Mouse (Mus musculus) right cerebral cortex, postnatal 25 days (tissue): ENCODE measurements at regions not wholly inside any gene's neighbourhood (a gene's known extent, or its start where the extent isn't known, plus 50 kb on each side); places are given as distances from the start of the nearest gene placed in this dataset.
"Not testable (repeated sequence)": the region's sequence is repeated elsewhere in the genome, so short reads cannot be mapped to it uniquely, and the experiment has no call there.

Experiments
- DNase-seq: peaks from one replicate; pipeline ENCODE4 v3.0.0; 2022

DNA sequence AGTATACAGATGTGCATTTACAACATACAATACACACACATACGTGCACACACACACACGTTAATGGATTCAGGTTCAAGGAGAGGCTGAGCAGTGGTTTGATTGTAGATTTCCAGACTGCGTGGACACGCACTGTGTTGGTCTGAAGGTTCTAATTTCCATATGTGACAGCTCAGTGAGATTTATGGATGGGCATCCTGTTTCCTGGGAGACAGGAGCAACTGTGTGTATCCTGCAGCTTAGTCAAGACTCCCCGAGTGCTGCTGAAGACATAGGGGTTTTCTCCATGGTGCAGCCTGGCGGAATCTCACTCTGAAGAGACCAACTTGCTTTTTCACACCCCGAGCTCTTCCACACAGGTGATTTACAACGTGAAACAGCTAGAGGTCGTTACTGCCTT is 119.3 kb upstream of the Foxk1 start:
- DNase-seq = no peak

DNA sequence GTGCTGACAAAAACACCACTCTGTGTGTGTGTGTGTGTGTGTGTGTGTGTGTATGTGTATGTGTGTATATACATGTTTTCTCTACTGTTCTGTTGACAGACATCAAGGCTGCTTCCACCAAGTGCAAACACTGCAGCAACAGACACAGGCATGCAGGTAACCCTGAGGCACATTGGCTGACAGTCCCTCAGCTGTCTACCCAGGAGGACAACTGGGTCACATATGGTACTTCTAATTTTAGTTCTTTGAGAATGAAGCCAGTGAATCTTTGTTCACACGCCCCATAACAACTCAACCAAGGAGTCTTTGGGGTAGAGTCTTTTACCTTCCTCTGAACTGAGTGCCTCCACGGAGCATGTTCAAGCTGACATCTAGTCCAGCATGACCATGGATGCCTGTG is 113.3 kb upstream of the Foxk1 start:
- DNase-seq = no peak

DNA sequence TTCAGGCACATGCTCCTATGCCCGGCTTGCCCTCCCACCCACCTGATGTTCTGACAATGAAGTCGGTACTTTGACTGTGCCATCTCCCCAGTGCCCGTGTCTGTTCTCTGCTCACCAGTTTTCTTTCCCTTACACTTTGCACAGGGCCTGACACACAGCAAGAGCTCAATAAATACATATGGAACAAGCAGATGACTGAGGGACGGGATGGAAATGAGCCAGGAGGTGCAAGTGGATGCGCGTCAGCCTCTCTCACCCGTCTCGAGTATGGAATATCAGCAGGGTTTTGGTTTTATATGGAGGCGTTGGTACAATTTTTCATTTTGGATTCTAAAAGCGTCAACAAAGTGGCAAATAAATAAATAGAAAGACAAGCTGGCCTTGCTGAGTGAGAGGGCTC is 109.8 kb upstream of the Foxk1 start:
- DNase-seq = no peak

DNA sequence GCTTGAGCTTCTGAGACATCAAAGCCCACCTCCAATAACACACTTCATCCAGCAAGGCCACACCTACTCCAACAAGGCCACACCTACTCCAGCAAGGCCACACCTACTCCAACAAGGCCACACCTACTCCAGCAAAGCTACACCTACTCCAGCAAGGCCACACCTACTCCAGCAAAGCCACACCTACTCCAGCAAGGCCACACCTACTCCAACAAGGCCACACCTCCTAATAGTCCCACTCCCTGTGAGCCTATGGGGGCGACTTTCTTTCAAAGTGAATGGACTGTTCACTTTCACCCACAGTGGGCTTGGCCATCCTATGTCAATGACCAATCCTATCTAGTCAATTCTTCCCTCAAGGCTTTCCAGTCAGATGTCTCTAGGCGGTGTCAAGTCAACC is 104.9 kb upstream of the Foxk1 start:
- DNase-seq = not testable (repeated sequence)

GRCm38 (mm10) chr5:142299621-142300020 is 101.7 kb upstream of the Foxk1 start:
- DNase-seq = no peak

DNA sequence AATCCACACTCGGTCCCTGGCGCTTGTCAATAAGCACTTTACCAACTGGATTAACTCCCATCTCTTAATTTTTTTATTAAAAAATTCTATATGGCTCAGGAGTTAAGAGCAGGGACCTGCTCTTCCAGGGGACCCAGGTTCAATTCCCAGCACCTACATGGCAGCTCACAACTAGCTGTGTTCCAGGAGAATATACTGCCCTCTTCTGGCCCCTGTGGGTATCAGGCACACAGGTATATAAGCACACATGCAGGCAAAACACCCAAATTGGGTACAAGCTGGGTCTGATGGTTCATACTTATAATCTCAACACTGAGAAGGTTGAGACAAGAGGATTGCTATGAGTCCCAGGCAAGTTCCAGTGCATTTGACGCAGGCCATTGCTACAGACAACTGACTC is 92.8 kb upstream of the Foxk1 start:
- DNase-seq = no peak

GRCm38 (mm10) chr5:142313944-142314343 is 87.4 kb upstream of the Foxk1 start:
- peak; percentile 73 for DNase-seq

DNA sequence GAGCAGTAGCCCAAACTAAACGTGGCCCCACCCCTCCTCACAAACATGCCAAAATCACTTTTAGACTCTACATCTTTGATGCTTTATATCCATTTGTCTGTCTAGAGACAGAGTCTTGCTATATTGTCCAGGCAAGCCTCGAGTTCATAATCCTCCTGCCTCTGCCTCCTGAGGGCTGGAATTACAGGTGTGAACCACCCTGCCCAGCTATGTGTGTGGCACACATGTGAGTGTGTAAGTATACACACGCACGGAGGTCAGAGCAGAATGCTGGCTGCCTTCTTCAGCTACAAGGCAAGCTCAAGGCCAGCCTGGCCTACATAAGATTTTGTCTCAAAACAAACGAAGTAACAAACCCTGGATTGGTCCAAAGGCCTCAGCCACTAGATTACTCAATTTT is 86.8 kb upstream of the Foxk1 start:
- no peak for DNase-seq

DNA sequence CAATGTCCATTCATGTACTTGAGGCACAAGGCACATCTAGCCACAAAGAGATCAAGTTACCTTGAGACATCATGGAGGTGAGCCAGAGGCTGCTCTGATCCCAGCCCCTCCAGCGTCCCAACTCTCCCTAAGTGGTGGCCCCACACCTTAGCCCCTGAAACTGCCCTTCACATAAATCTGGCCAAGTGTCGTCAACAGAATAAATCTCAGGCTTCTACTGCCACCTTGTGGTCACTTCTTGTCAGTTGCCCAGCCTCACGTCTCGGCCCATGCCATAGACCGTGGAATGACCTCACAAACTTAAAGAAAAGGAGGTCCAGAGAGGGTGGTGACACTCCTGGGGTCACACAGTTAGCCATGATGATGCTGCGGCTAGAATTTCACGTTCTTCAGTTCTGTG is 82.0 kb upstream of the Foxk1 start:
- DNase-seq = peak; percentile 68

- DNase-seq = no peak
Measured at GRCm38 (mm10) chr5:142321316-142321715, 80.0 kb upstream of the Foxk1 start.

GRCm38 (mm10) chr5:142324928-142325327 is 76.4 kb upstream of the Foxk1 start:
- DNase-seq = no peak

DNA sequence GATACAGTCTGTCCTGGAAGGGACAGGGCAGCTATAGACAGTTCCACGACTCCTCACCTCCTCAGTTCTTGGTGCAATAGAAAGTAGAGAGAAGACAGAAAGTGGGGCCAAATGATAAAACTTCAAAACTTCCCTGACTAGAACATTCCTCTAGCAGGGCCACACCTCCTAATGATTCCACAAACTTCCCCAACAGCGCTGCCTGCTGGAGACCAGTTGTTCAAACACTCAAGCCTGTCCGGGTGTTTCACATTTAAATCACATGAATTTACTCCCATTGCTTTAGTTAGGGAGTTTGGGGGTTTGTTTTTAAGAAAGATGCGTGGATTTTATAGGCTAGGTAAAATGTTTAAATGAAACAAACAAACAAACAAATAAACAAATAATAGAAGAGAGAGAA is 75.7 kb upstream of the Foxk1 start:
- DNase-seq = no peak

DNA sequence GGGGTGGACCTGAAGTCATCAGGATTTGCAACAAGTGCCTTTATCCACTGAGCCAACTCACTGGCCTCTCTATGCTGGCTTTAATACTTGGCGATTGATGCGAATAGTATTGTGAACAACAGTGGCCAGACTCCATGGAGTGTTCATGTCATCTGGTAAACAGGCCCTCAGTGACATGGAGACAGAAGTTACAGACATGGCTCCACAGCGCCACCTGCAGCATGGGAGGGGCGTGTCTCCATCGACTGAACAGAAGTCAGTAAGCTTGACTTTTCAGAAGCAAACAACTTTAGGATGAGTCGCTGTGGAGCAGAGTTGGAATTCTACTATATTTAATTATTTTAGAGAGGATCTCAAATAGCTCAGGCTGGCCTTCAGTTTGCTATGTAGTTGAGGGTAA is 74.0 kb upstream of the Foxk1 start:
- DNase-seq = no peak

- DNase-seq = no peak
Measured at GRCm38 (mm10) chr5:142329724-142330520, 71.4 kb upstream of the Foxk1 start.

- DNase-seq = no peak
Measured at GRCm38 (mm10) chr5:142332744-142333143, 68.6 kb upstream of the Foxk1 start.

- no peak for DNase-seq
Measured at GRCm38 (mm10) chr5:142337436-142337835, 63.9 kb upstream of the Foxk1 start.

- DNase-seq = no peak
Measured at GRCm38 (mm10) chr5:142338051-142338450, 63.2 kb upstream of the Foxk1 start.

GRCm38 (mm10) chr5:142340205-142341025 is 60.9 kb upstream of the Foxk1 start:
- no peak for DNase-seq

GRCm38 (mm10) chr5:142341026-142341432 is 60.3 kb upstream of the Foxk1 start:
- no peak for DNase-seq

DNA sequence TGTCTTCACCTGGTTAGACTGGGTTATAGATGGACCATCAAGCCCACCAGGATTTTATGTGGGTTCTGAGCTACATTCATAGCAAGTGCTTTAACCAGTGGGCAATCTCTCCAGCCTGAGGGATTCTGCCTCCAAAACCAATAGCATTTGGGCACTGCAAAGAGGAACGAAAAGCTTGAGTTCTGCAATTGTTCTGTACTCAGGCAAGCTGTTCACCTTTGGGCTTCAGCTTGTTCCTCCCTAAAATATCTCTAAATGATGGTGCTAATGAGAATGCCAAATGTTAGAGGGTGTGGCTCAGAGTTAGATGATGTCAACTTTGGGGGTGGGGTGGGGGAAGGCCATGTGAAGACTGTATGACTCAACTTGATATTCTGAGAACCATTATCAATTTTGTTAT is 54.8 kb upstream of the Foxk1 start:
- no peak for DNase-seq

- no peak for DNase-seq
Measured at GRCm38 (mm10) chr5:142350574-142350973, 50.7 kb upstream of the Foxk1 start.
